Mouse (Mus musculus) neutrophil, adult 5-6 weeks (primary cell): ENCODE results near the gene Nectin1. TPM values are rescaled to one million over a fixed set of nuclear protein-coding genes. Genes with fewer than 3 reads are reported as not detected.

Experiments
- ATAC-seq: fragments of 151-379, 151-347 bp; 2 replicates; pipeline ENCODE4 v1.8.0; 2017; ENCODE audit warnings: mild to moderate bottlenecking, moderate TSS enrichment; ENCODE audit not compliant: insufficient number of reproducible peaks, poor library complexity, low FRiP score, severe bottlenecking; ENCODE audit errors: extremely low read depth
- total RNA-seq: library from RNA; stranded (forward); fragments of 200-1000 nt; gene quantifications from 2 replicates; pipeline ENCODE4 v1.2.3, GENCODE M21; 2017

Gene Nectin1
- total RNA-seq, 1 experiment from 2014 or later: 2.6 TPM

DNA sequence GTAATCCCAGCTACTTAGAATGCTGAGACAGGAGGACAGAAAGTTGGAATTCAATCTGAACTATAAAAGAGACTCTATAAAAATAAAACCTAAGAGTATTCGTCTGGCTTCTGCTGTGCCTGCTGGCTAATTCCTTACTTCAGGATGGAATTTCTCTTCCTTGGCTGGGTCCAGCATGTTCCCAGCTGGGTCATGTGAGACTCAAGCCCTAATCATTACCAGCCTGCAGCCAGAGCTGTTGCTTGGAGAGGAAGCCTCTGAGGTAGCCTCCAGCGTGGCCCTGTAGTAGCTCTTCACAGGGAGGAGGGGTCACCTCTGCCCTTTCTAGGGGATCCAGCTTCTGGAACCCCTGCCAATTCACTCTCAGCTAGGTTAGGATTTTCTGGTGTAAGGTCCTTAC is 94.8 kb downstream of the Nectin1 start:
- no peak for ATAC-seq

DNA sequence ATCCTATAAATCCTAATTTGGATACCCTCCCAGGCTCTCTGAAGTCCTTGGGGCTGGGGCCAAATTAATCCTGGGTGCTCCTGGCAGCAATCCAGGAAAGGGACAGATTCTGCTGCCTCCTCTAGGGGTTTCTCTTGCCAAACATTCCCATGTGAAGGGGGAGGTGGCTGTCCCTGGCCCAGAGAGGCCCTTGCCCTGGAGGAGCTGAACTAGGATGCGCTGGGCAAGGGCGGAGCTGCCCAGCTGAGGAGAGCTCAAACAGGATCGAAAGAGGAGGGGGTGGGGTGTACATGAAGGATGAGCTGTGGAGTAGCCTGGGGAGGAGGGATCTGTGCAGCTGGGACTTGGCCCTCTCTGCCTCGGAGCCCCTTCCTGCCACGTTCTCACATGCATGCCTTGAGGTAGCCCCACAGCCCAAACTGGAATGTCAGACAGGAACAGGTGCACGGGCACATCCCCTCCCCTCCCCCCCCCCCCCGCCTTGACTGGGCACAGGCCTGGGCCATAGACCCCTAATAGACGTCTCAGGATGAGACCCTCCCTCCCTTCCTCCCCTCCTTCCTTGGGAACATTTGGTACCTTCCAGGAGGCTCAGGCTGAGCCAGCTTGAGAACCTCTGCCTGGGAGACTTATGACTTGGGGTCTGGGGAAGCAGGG is 99.3 kb downstream of the Nectin1 start:
- ATAC-seq: no peak

DNA sequence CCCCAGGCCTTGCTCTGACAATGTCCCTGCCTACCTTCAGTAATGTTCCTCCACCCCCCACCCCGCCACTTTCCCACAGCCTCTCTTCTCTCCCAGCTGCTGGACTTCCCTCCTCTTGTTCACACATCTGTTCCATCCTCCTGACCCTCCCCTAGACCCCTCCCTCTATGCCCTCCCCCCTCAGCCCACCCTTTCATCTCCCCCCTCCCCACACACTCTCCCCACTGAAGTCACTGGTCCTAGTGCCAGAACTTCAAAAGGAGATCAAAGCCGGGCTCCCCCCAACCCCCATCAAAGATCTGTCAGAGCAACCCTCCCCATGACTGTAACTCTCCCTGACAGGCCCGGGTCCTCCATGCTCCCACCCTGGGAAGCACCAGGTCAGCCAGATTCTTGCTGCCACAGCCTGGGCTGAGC is 99.9 kb downstream of the Nectin1 start:
- no peak for ATAC-seq

DNA sequence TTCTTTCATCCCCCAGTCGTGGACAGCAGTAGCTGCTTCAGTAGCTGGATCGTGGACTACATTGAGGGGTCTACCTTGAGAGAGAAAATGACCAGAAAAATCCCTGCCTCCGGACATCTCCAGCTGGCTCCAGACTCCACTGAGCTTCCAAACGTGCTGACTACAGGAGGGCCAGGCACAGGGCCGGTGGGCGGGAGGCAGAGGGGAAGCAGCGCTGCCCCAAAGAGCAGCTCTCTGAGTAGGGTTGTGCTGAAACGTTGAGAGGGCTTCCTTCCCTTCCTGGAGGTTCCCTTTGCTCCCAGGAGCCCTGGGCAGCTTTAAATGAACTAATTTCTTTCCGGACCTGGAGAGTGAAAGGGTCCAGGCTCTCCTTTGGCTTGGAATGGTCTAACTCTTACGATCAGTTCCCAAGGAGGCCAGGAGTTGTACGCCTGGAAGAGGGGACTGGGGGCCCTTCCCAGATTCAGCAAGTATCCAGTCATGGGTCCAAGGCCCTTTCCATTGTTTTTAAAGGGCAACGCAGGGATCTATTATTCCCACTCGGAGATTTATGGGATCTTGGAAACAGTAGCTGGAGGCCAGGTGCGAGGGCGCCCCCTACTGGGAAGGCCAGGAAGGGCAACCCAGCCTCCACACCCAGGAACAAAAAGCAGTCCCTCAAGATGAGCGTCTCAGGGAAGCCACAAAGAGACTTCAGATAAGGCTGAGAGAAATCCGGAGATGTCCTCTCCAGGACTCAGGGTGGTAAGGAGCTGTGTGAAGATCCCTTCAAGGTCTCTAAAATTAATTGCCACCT is 102.1 kb downstream of the Nectin1 start:
- ATAC-seq: no peak

DNA sequence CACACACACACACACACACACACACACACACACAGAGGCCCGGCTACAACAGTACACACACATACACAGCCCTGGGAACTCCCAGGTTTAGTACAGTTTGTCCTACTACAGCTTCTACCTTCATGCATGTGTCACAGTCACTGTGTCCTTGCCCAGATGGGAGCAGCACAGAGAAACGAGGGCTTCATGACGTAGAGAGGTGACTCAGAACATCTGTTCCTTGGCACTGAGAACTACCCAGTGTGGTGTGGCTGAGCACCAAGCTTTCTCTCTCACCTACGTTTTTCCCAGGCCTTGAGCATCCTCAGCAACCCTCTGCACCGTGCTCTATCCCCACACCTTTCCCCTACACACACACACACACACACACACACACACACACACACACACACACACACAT is 104.1 kb downstream of the Nectin1 start:
- ATAC-seq: no peak

DNA sequence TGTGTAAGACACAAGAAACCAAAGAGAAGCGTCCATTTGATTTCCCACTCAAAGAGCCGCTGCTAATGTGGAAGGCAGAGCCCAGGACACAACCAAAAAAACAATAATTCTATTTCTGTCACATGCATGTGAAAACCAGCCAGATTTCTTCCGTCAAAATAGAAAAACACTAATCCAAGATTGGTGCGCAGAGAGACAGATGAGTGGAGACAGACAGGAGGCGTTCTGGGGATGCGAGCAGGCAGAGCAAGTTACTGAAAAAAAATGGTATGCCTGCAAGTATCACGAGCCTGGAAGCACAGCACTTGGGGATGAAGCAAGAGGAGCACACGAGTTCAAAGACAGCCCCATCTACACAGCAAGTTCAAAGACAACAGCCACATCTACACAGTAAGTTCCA is 106.5 kb downstream of the Nectin1 start:
- no peak for ATAC-seq

DNA sequence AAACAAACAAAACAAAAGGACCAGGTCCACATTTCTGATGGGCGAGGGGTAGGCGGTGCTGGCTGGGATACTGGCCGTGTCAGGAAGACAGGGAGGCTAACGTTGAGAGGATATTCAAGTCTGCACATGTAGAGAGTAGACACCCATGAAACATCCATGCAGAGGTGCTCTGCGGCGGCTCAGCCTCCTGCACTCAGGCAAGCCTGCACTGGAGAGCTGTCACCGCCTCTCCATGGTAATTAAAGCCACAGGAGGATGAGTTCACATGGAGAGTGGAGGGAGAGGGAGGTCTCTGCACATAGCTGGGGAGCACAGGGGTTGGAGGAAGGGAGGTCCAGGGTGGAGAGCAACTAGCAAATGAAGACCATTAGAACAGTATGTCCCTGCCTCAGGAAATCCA is 107.4 kb downstream of the Nectin1 start:
- no peak for ATAC-seq

DNA sequence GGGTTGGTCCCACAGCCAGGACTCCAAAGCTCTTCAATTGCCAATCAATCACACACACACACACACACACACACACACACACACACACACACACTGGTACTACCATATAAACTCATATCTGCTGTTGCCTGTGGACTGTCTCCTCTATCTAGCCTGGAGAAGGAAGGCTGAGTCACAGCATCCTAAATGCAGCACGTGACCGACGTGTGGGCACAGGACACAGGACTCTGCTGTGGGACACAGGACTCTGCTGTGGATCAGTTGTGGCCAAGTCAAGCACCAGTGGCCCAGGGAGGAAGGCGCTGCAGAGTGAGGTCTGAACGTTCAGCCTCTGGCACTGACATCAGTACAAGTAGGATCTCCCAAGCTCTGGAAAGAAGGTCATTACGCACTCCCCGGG is 112.1 kb downstream of the Nectin1 start:
- ATAC-seq: no peak
